Mouse (Mus musculus) cerebellum, postnatal 36 days (tissue): Measurements from ENCODE around the gene St3gal3.

Experiments used
- DNase-seq, 2 experiments: peaks; one replicate each; pipeline ENCODE4 v3.0.0; 2021 to 2022; ENCODE audit warnings: mixed read lengths in 2 of 2

The St3gal3 gene

GRCm38 (mm10) chr4:118085025-118085424, 49.7 kb downstream of the St3gal3 start:
- no peak for DNase-seq

GRCm38 (mm10) chr4:118083217-118083951, 51.3 kb downstream of the St3gal3 start:
- peak; percentile 94 to 98 for DNase-seq

DNA sequence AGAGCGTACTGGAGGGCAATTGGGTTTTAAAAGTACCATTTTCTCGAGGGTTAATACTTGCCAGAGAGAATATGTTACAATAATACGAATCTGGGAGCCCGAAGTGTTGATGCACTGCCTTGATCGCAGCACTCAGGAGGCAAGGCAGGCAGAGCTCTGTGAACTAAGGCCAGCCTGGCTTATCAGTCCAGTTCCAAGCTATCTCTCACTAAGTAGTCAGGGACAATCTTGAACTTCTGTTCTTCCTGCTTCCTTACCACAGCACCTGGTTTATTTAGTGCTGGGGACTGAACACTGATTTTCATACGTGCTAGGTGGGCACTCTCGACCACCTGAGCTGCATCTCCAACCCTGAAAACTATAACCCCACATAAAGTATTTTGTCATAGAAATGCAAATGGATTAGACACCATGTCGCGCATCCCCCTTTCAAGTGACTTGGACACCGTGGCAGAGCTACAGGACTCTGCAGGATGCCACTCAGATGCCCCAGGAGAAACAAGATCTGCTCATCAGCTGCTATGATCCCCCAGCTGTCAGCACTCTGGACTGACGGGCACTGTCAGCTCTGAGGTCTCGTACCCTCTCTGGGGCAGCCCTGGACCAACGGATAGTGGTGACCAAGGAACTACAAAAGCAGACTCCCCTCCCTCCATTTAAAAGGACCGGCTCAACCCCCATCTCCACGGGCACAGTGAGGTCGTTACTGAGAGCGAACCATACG, 52.9 kb downstream of the St3gal3 start:
- no peak for DNase-seq

GRCm38 (mm10) chr4:118080481-118080880, 54.2 kb downstream of the St3gal3 start:
- DNase-seq = no peak

- no peak for DNase-seq
Observed at GRCm38 (mm10) chr4:118079195-118079594, 55.5 kb downstream of the St3gal3 start.

- DNase-seq = no peak
Observed at GRCm38 (mm10) chr4:118078576-118078975, 56.1 kb downstream of the St3gal3 start.

GRCm38 (mm10) chr4:118077293-118077752, 57.4 kb downstream of the St3gal3 start:
- DNase-seq = no peak

- DNase-seq = no peak
Observed at GRCm38 (mm10) chr4:118076648-118077047, 58.1 kb downstream of the St3gal3 start.

- DNase-seq = no peak
Observed at GRCm38 (mm10) chr4:118075343-118075742, 59.4 kb downstream of the St3gal3 start.

DNA sequence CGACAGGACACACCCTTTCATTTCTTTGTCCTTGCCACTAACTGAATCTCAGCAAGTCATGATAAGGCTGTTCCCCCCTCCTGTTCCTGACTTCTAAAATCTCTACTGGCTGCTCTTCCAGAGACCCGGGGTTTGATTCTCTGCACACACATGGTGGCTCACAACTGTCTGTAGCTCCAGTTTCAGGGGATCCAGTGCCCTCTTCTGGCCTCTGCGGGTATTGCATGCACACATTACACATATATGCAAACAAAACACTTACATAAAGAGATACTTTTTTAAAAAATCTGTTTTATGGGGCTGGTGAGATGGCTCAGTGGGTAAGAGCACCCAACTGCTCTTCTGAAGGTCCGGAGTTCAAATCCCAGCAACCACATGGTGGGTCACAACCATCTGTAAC, 60.5 kb downstream of the St3gal3 start:
- peak in 1 of 2 experiments; percentile 22 for DNase-seq

DNA sequence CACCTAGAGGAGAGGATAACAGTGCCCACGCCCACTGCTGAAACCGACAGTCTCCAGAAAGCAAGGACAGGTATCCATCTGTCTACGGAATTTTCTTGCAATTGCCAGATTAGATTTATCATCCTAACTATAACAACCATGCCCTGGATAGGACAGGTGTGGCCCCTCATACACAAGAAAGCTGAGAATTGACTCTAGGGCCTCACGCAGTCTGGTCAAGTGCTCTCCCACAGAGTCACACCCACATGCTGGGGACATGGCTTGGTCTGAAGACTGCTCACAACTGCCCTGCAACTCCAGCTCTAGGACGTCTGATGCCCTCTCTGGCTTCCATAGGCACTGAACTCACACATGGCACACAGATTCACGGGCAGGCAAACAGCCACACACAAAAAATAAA, 61.6 kb downstream of the St3gal3 start:
- DNase-seq = no peak

DNA sequence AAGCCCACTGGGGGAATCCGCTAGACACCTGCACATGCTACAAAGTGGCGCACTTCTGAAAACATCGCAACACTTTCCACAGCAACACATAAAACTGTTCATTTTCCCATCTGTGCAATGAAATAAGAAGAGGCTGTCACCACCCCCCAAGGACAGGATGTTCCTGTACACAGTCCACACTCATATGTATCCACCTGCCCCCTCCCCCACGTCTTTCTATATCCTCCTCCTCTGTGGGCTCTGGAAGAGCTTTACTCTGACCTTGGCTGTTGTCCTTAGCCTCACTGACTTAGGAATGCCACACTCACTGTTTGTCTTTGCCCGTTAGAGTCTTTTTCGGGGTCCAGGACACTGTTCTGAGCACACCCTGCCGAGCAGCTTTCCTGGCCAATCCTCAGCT, 62.8 kb downstream of the St3gal3 start:
- no peak for DNase-seq

GRCm38 (mm10) chr4:118070255-118071234, 64.2 kb downstream of the St3gal3 start:
- DNase-seq = no peak

GRCm38 (mm10) chr4:118061809-118062463, 72.8 kb downstream of the St3gal3 start:
- no peak for DNase-seq

GRCm38 (mm10) chr4:118060915-118061530, 73.7 kb downstream of the St3gal3 start:
- no peak for DNase-seq

DNA sequence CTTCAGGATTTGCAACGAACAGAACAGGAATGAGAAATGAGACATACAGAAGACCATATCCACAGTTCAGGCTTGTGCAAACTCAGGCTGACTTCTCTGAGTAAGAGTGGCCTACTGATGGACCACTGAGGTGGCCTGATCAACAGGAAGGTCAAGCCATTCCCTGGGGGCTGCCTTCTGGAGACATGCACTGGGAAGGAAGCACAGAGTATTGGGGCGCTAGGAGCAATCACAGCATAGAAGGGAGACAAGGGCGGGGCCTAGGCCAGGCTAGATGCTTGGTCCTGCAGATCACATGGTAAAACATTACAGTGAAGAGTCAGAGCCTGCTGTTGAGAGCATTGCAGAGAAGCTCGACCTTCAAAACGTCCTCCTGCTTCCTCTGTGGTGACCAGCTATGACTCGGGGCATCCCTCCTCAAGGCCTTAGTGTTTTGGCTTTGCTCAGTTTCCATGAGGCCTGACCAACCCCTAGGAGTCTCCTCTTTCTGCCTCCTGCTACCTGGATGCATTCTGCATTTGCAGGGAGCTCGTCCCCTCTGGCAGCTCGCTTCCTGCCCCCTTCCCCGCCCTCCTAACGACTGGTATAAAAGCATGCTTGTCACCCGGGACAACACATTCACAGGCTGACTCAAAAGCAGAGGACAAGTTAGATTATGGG, 74.8 kb downstream of the St3gal3 start:
- no peak for DNase-seq

DNA sequence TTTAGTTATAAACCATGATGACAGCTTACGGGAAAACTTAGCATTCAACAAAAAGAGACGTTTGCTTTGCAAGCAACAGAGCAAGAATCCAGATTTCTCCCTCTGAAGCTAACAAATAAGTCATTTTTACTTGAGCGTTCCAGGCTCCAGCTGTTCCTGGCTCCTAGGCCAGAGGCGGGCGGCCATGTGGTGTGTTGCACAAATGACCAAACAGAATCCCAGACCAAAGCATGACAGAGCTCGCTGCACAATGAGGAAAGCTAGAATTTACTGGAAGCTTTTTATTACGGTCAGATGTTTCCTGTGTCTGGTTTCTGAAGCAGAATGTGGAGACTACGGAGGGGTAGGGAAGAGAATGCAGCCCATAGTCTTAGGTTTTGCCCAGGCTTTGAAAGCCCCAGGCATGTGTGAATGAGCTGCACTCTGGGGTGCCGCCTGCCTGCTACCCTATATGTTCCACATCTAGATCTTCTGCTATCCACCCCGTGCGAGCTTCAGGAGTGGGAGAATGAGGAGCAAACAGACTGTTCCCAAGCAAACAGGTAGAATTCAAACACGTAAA, 76.5 kb downstream of the St3gal3 start:
- DNase-seq = no peak

- DNase-seq = no peak
Observed at GRCm38 (mm10) chr4:118057076-118057475, 77.6 kb downstream of the St3gal3 start.

GRCm38 (mm10) chr4:118054615-118055014, 80.1 kb downstream of the St3gal3 start:
- DNase-seq = no peak

DNA sequence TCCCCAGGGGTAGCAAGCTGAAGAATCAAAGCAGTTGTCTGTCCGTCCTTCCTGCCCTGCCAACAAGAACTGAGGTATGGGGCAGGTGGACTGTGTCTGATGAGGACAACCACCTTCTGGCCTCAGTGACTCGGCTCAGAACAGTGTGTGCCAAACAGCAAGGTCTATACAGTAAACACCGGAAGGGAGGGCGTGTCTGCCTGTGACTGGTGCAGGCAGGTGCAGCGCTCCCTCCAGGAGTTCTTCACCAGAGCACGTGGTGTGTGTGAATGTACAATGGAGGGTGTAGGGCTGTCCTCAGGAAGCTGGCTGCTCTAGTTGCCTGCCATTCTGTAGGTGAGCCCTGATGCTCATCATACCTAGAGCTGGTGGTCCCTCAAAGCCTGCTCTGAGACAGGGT, 80.8 kb downstream of the St3gal3 start:
- DNase-seq = no peak
